29 mouse cellular contexts compared by ENCODE assay signal in genomic region chr3:151748514-151748913, GRCm38 (mm10). TPM values are rescaled to one million over a fixed set of nuclear protein-coding genes. Genes with fewer than 3 reads are reported as not detected.
DNase-seq lines count a peak whose midpoint lies in the region; ATAC-seq and TF ChIP-seq lines count a peak whose summit lies in the region.
"Had no signal": no experiment of that assay in that cellular context is flagged by ENCODE, and none has a peak within 500 bp of the region (broad histone marks: within the 10 kb centered on the region; RNA-seq: fewer than 3 reads in every experiment).

No protein-coding gene starts in this region.

- H3K4me2 ChIP-seq in lung, postnatal 0 days (replicated peaks; ENCODE audit: low read depth, low read length), result peak overlapping the region; percentile 41
- no peak overlapping the region for H3K4me2 ChIP-seq in midbrain, embryonic 11.5 days
- H3K4me2 ChIP-seq: embryonic facial prominence, embryonic 12.5 days; embryonic facial prominence, embryonic 15.5 days; heart, embryonic 13.5 days; hindbrain, embryonic 12.5 days; hindbrain, embryonic 15.5 days had no signal

- H3K27me3 ChIP-seq in kidney, adult 2 months (replicated peaks; ENCODE audit: control insufficient read depth, insufficient read depth, low read length), result no peaks in the 10 kb centered on the region
- no peaks in the 10 kb centered on the region for H3K27me3 ChIP-seq in lung, postnatal 0 days (replicated peaks; ENCODE audit: insufficient read depth, low read length)
- H3K27me3 ChIP-seq in midbrain, embryonic 11.5 days (ENCODE audit: control insufficient read depth, insufficient read depth, low read length), result no peaks in the 10 kb centered on the region
- H3K27me3 ChIP-seq: embryonic facial prominence, embryonic 12.5 days; embryonic facial prominence, embryonic 15.5 days; heart, embryonic 13.5 days; hindbrain, embryonic 12.5 days; hindbrain, embryonic 15.5 days; Patski had no signal

- no peak for TF ChIP-seq EP300 in lung, postnatal 0 days (IDR thresholded peaks at IDR 0.05)

- ATAC-seq in lung, postnatal 0 days, result no peak
- peak; percentile 46 for ATAC-seq in activated CD4-positive, CD25-positive, alpha-beta regulatory T cell, adult 4 months
- no peak for ATAC-seq in midbrain, embryonic 11.5 days (ENCODE audit: low FRiP score)
- ATAC-seq: forebrain, embryonic 14.5 days; forebrain, postnatal 0 days; Patski had no signal

- H3K9me3 ChIP-seq in lung, postnatal 0 days (ENCODE audit: low read length), result no peaks in the 10 kb centered on the region
- H3K9me3 ChIP-seq in midbrain, embryonic 11.5 days (ENCODE audit: control insufficient read depth, low read length), result no peaks in the 10 kb centered on the region
- H3K9me3 ChIP-seq: embryonic facial prominence, embryonic 12.5 days; embryonic facial prominence, embryonic 15.5 days; hindbrain, embryonic 12.5 days; hindbrain, embryonic 15.5 days had no signal

- no peaks in the 10 kb centered on the region for H3K4me1 ChIP-seq in kidney, adult 2 months (ENCODE audit: control insufficient read depth, insufficient read depth, low read length)
- H3K4me1 ChIP-seq in lung, postnatal 0 days (ENCODE audit: insufficient read depth, low read depth, low read length), result no peaks in the 10 kb centered on the region
- H3K4me1 ChIP-seq in lung, adult 2 months (ENCODE audit: control insufficient read depth, insufficient read depth, low read length), result no peaks in the 10 kb centered on the region; the same call in none of the 2 replicates
- H3K4me1 ChIP-seq in midbrain, embryonic 11.5 days (ENCODE audit: control insufficient read depth, insufficient read depth, low read length), result no peaks in the 10 kb centered on the region
- H3K4me1 ChIP-seq: embryonic facial prominence, embryonic 12.5 days; embryonic facial prominence, embryonic 15.5 days; heart, embryonic 13.5 days; hindbrain, embryonic 12.5 days; hindbrain, embryonic 15.5 days had no signal

- no peak for TF ChIP-seq POLR2A in kidney, adult 2 months (IDR thresholded peaks at IDR 0.05; ENCODE audit: low read depth, low read length)
- no peak for TF ChIP-seq POLR2A in lung, adult 2 months (IDR thresholded peaks at IDR 0.05; ENCODE audit: borderline replicate concordance, extremely low read depth, low read depth, low read length)

- H3K36me3 ChIP-seq in kidney, adult 2 months (ENCODE audit: control insufficient read depth, insufficient read depth, low read length), result no peaks in the 10 kb centered on the region
- H3K36me3 ChIP-seq in lung, postnatal 0 days (ENCODE audit: insufficient read depth, low read length), result no peaks in the 10 kb centered on the region
- H3K36me3 ChIP-seq in midbrain, embryonic 11.5 days (ENCODE audit: control insufficient read depth, insufficient read depth, low read length), result no peaks in the 10 kb centered on the region
- H3K36me3 ChIP-seq: embryonic facial prominence, embryonic 12.5 days; embryonic facial prominence, embryonic 15.5 days; G1E; heart, embryonic 13.5 days; hindbrain, embryonic 12.5 days; hindbrain, embryonic 15.5 days had no signal

- no peak overlapping the region for H3K9ac ChIP-seq in lung, postnatal 0 days (replicated peaks; ENCODE audit: low read depth)
- no peak overlapping the region for H3K9ac ChIP-seq in midbrain, embryonic 11.5 days (ENCODE audit: low read length)
- H3K9ac ChIP-seq: embryonic facial prominence, embryonic 12.5 days; embryonic facial prominence, embryonic 15.5 days; forebrain, postnatal 0 days; heart, embryonic 13.5 days; hindbrain, embryonic 12.5 days; hindbrain, embryonic 15.5 days had no signal

- DNase-seq in kidney, adult 2 months, result no peak
- DNase-seq in kidney, adult 8-10 months, result no peak
- no peak for DNase-seq in lung, postnatal 0 days (ENCODE audit: low spot score)
- DNase-seq in lung, adult 2 months, result no peak
- DNase-seq in midbrain, embryonic 11.5 days (ENCODE audit: low spot score, missing footprints), result no peak
- DNase-seq: adrenal gland, adult 2 months; adrenal gland, postnatal 14 days; cerebellum, adult 11 months; cerebellum, adult 2 months; cerebellum, adult 9-11 months; cerebellum, postnatal 25 days; forebrain, postnatal 0 days; gastrocnemius, adult 2 months; gastrocnemius, postnatal 14 days; heart, adult 18-20 months had no signal

- peak overlapping the region; percentile 25; the same call in 1 of the 2 replicates for H3K4me3 ChIP-seq in kidney, adult 2 months (ENCODE audit: insufficient read depth, low read depth, low read length)
- peak overlapping the region; percentile 19; the same call in 1 of the 2 replicates for H3K4me3 ChIP-seq in lung, postnatal 0 days (ENCODE audit: low read depth, low read length)
- no peak overlapping the region for H3K4me3 ChIP-seq in lung, adult 2 months (replicated peaks; ENCODE audit: extremely low read depth, low read depth, low read length)
- no peak overlapping the region for H3K4me3 ChIP-seq in midbrain, embryonic 11.5 days (ENCODE audit: low read depth, low read length)
- H3K4me3 ChIP-seq: embryonic facial prominence, embryonic 12.5 days; embryonic facial prominence, embryonic 15.5 days; gastrocnemius, adult 2 months; heart, embryonic 13.5 days; hindbrain, embryonic 12.5 days; hindbrain, embryonic 15.5 days had no signal

- 81% methylated on average over 1 of the region's 1 CpGs for WGBS in kidney, adult 2 months
- 93% methylated on average over 1 of the region's 1 CpGs for WGBS in lung, postnatal 0 days
- 83% methylated on average over 1 of the region's 1 CpGs for WGBS in lung, adult 2 months
- WGBS in midbrain, embryonic 11.5 days, result 76% methylated on average over 1 of the region's 1 CpGs

- TF ChIP-seq CTCF in kidney, adult 2 months (conservative IDR thresholded peaks at IDR 0.05; ENCODE audit: insufficient read depth, insufficient read length, low read depth, low read length), result no peak
- no peak for TF ChIP-seq CTCF in lung, postnatal 0 days (IDR thresholded peaks at IDR 0.05)
- no peak for TF ChIP-seq CTCF in lung, adult 2 months (IDR thresholded peaks at IDR 0.05; ENCODE audit: insufficient read depth, low read length)

- H3K27ac ChIP-seq in kidney, adult 2 months (ENCODE audit: insufficient read depth, low read depth, low read length), result peak overlapping the region; percentile 56; the same call in 1 of the 2 replicates
- H3K27ac ChIP-seq in lung, postnatal 0 days (ENCODE audit: low read length), result no peak overlapping the region
- no peak overlapping the region for H3K27ac ChIP-seq in midbrain, embryonic 11.5 days (ENCODE audit: low read depth, low read length)
- H3K27ac ChIP-seq: embryonic facial prominence, embryonic 12.5 days; embryonic facial prominence, embryonic 15.5 days; gastrocnemius, adult 2 months; heart, embryonic 13.5 days; hindbrain, embryonic 12.5 days; hindbrain, embryonic 15.5 days had no signal

RNA-seq across cellular contexts. Expression of gene Ifi44, which starts 1.2 kb away (rescaled TPM):
- 11.3 and 15.8 TPM in 2 replicates for polyA plus RNA-seq in kidney, adult 2 months (2012; rRNA removed)
- 1.6 and 2.4 TPM in 2 replicates for polyA plus RNA-seq in lung, postnatal 0 days (2015; fragmentation: Nextera tagmentation; extraction: Ambion mirVana)
- polyA plus RNA-seq in lung, adult 2 months (2012; rRNA removed), result 2.5 and 3.9 TPM in 2 replicates
- 1 to 10 TPM; 5.1 to 8.9 TPM for polyA plus RNA-seq in activated CD4-positive, CD25-positive, alpha-beta regulatory T cell, adult 4 months (2017; shearing (Covaris generic))
- 0.22 and 0.40 TPM in 2 replicates for polyA plus RNA-seq in midbrain, embryonic 11.5 days (2014; fragmentation: Nextera tagmentation; extraction: Ambion mirVana)
- polyA plus RNA-seq: C2C12, G1E had no signal

RNA-seq across cellular contexts. Expression of gene Ifi44l, which starts 14.2 kb away (rescaled TPM):
- 0.16 and 0.27 TPM in 2 replicates for polyA plus RNA-seq in kidney, adult 2 months (2012; rRNA removed)
- 0.10 TPM in 1 of 2 replicates, not detected in the other for polyA plus RNA-seq in lung, postnatal 0 days (2015; fragmentation: Nextera tagmentation; extraction: Ambion mirVana)
- polyA plus RNA-seq in lung, adult 2 months (2012; rRNA removed), result not detected in 2 replicates
- polyA plus RNA-seq in activated CD4-positive, CD25-positive, alpha-beta regulatory T cell, adult 4 months (2017; shearing (Covaris generic)), result 1 to 10 TPM in 1 of 2 experiments, not detected in 1; 7.4 TPM
- not detected in 2 replicates for polyA plus RNA-seq in midbrain, embryonic 11.5 days (2014; fragmentation: Nextera tagmentation; extraction: Ambion mirVana)
- polyA plus RNA-seq: adrenal gland, adult 2 months; C2C12; cerebellum, adult 2 months; embryonic facial prominence, embryonic 12.5 days; forebrain, embryonic 11.5 days; forebrain, embryonic 14.5 days; forebrain, postnatal 0 days; frontal cortex, adult 2 months; G1E; gonadal fat pad, adult 2 months; heart, embryonic 13.5 days; heart, embryonic 16.5 days; hindbrain, embryonic 12.5 days; hindbrain, embryonic 15.5 days had no signal

Comparison
In these comparisons a context has a peak if more than half of its experiments do, and no peak if none do; other contexts are left out.
1. H3K4me3 ChIP-seq: peak in kidney, adult 2 months (single experiment) and lung, postnatal 0 days (single experiment); none in lung, adult 2 months (single experiment) and midbrain, embryonic 11.5 days (single experiment).